Mouse (Mus musculus): Measurements from ENCODE around the gene Fam69b. TPM values are rescaled to one million over a fixed set of nuclear protein-coding genes. Genes with fewer than 3 reads are reported as not detected.
A peak's percentile ranks its signal among the peaks of the same experiment; 100 is the strongest.

The Fam69b gene
- polyA plus RNA-seq, 1 experiment from 2014 or later, result 49.8 TPM

GRCm38 (mm10) chr2:26587044-26587405 lies 41.2 kb upstream of the Fam69b start:
- Histone ChIP-seq H3K4me2 (ENCODE audit: low read depth, low read length, severe bottlenecking) (peak overlapping the region; percentile 68), H3K4me3 (ENCODE audit: low read depth, low read length) (peak overlapping the region; percentile 52), H3K9ac (ENCODE audit: low read length) (peak overlapping the region; percentile 65), H3K27ac (ENCODE audit: low read depth, low read length) (no peak overlapping the region), H3K4me1 (replicated peaks; ENCODE audit: control insufficient read depth, insufficient read depth, low read length) (peaks cover 2% of the 10 kb centered on the region; the same call in 1 of the 2 replicates), H3K27me3 (ENCODE audit: control insufficient read depth, insufficient read depth, low read length) (no peaks in the 10 kb centered on the region), H3K36me3 (ENCODE audit: control insufficient read depth, insufficient read depth, low read length) (no peaks in the 10 kb centered on the region), H3K9me3 (ENCODE audit: control insufficient read depth, low read length) (no peaks in the 10 kb centered on the region)
- DNase-seq (ENCODE audit: low spot score) (no peak), ATAC-seq (replicated peaks; ENCODE audit: low FRiP score) (no peak)
- WGBS, result 6% methylated on average over 11 of the region's 11 CpGs

GRCm38 (mm10) chr2:26588573-26588972 lies 39.7 kb upstream of the Fam69b start:
- WGBS, result 56% methylated on average over 4 of the region's 4 CpGs
- no peak overlapping the region for H3K4me3 ChIP-seq (ENCODE audit: low read depth, low read length)
- H3K4me1 ChIP-seq (replicated peaks; ENCODE audit: control insufficient read depth, insufficient read depth, low read length), result peaks cover 2% of the 10 kb centered on the region; the same call in 1 of the 2 replicates
- H3K9ac ChIP-seq (ENCODE audit: low read length), result no peak overlapping the region
- no peak for ATAC-seq (replicated peaks; ENCODE audit: low FRiP score)
- no peaks in the 10 kb centered on the region for H3K9me3 ChIP-seq (ENCODE audit: control insufficient read depth, low read length)
- H3K36me3 ChIP-seq (ENCODE audit: control insufficient read depth, insufficient read depth, low read length), result no peaks in the 10 kb centered on the region
- H3K27me3 ChIP-seq (ENCODE audit: control insufficient read depth, insufficient read depth, low read length), result no peaks in the 10 kb centered on the region
- H3K27ac ChIP-seq (ENCODE audit: low read depth, low read length), result no peak overlapping the region
- DNase-seq (ENCODE audit: low spot score), result no peak
- no peak overlapping the region for H3K4me2 ChIP-seq (ENCODE audit: low read depth, low read length, severe bottlenecking)

- Histone ChIP-seq H3K9ac (ENCODE audit: low read length) (no peak overlapping the region), H3K27ac (ENCODE audit: low read depth, low read length) (no peak overlapping the region), H3K4me1 (replicated peaks; ENCODE audit: control insufficient read depth, insufficient read depth, low read length) (peaks cover 2% of the 10 kb centered on the region; the same call in 1 of the 2 replicates), H3K27me3 (ENCODE audit: control insufficient read depth, insufficient read depth, low read length) (no peaks in the 10 kb centered on the region), H3K9me3 (ENCODE audit: control insufficient read depth, low read length) (no peaks in the 10 kb centered on the region), H3K36me3 (ENCODE audit: control insufficient read depth, insufficient read depth, low read length) (no peaks in the 10 kb centered on the region), H3K4me2 (ENCODE audit: low read depth, low read length, severe bottlenecking) (no peak overlapping the region), H3K4me3 (ENCODE audit: low read depth, low read length) (no peak overlapping the region)
- WGBS, result 88% methylated on average over 10 of the region's 10 CpGs
- no peak for DNase-seq (ENCODE audit: low spot score)
- no peak for ATAC-seq (replicated peaks; ENCODE audit: low FRiP score)
Measured at GRCm38 (mm10) chr2:26589284-26589683, 39.0 kb upstream of the Fam69b start.

GRCm38 (mm10) chr2:26590282-26590681 lies 38.0 kb upstream of the Fam69b start:
- 93% methylated on average over 7 of the region's 7 CpGs for WGBS
- no peak overlapping the region for H3K4me3 ChIP-seq (ENCODE audit: low read depth, low read length)
- ATAC-seq (replicated peaks; ENCODE audit: low FRiP score) (no peak), DNase-seq (ENCODE audit: low spot score) (no peak)
- H3K36me3 ChIP-seq (ENCODE audit: control insufficient read depth, insufficient read depth, low read length), result no peaks in the 10 kb centered on the region
- H3K27ac ChIP-seq (ENCODE audit: low read depth, low read length), result no peak overlapping the region
- peaks cover 2% of the 10 kb centered on the region; the same call in 1 of the 2 replicates for H3K4me1 ChIP-seq (replicated peaks; ENCODE audit: control insufficient read depth, insufficient read depth, low read length)
- no peaks in the 10 kb centered on the region for H3K9me3 ChIP-seq (ENCODE audit: control insufficient read depth, low read length)
- no peak overlapping the region for H3K4me2 ChIP-seq (ENCODE audit: low read depth, low read length, severe bottlenecking)
- no peaks in the 10 kb centered on the region for H3K27me3 ChIP-seq (ENCODE audit: control insufficient read depth, insufficient read depth, low read length)
- H3K9ac ChIP-seq (ENCODE audit: low read length), result no peak overlapping the region

- no peaks in the 10 kb centered on the region for H3K9me3 ChIP-seq (ENCODE audit: control insufficient read depth, low read length)
- WGBS, result 93% methylated on average over 7 of the region's 7 CpGs
- H3K4me1 ChIP-seq (replicated peaks; ENCODE audit: control insufficient read depth, insufficient read depth, low read length), result peaks cover 2% of the 10 kb centered on the region; the same call in 1 of the 2 replicates
- no peak overlapping the region for H3K9ac ChIP-seq (ENCODE audit: low read length)
- no peak overlapping the region for H3K27ac ChIP-seq (ENCODE audit: low read depth, low read length)
- no peak for DNase-seq (ENCODE audit: low spot score)
- H3K27me3 ChIP-seq (ENCODE audit: control insufficient read depth, insufficient read depth, low read length), result no peaks in the 10 kb centered on the region
- no peak overlapping the region for H3K4me3 ChIP-seq (ENCODE audit: low read depth, low read length)
- no peaks in the 10 kb centered on the region for H3K36me3 ChIP-seq (ENCODE audit: control insufficient read depth, insufficient read depth, low read length)
- H3K4me2 ChIP-seq (ENCODE audit: low read depth, low read length, severe bottlenecking), result no peak overlapping the region
- no peak for ATAC-seq (replicated peaks; ENCODE audit: low FRiP score)
Measured at GRCm38 (mm10) chr2:26590962-26591361, 37.3 kb upstream of the Fam69b start.

GRCm38 (mm10) chr2:26591416-26591815 lies 36.8 kb upstream of the Fam69b start:
- no peaks in the 10 kb centered on the region for H3K27me3 ChIP-seq (ENCODE audit: control insufficient read depth, insufficient read depth, low read length)
- no peak overlapping the region for H3K27ac ChIP-seq (ENCODE audit: low read depth, low read length)
- no peak overlapping the region for H3K4me2 ChIP-seq (ENCODE audit: low read depth, low read length, severe bottlenecking)
- ATAC-seq (replicated peaks; ENCODE audit: low FRiP score), result no peak
- 91% methylated on average over 12 of the region's 12 CpGs for WGBS
- 0 out of 2 replicates have a peak, but pooled peaks cover 2% of the 10 kb centered on the region for H3K4me1 ChIP-seq (replicated peaks; ENCODE audit: control insufficient read depth, insufficient read depth, low read length)
- H3K36me3 ChIP-seq (ENCODE audit: control insufficient read depth, insufficient read depth, low read length), result no peaks in the 10 kb centered on the region
- DNase-seq (ENCODE audit: low spot score), result no peak
- no peak overlapping the region for H3K4me3 ChIP-seq (ENCODE audit: low read depth, low read length)
- H3K9ac ChIP-seq (ENCODE audit: low read length), result no peak overlapping the region
- H3K9me3 ChIP-seq (ENCODE audit: control insufficient read depth, low read length), result no peaks in the 10 kb centered on the region

GRCm38 (mm10) chr2:26593211-26594021 lies 34.8 kb upstream of the Fam69b start:
- Histone ChIP-seq H3K27ac (ENCODE audit: low read depth, low read length) (no peak overlapping the region), H3K36me3 (ENCODE audit: control insufficient read depth, insufficient read depth, low read length) (no peaks in the 10 kb centered on the region), H3K9me3 (ENCODE audit: control insufficient read depth, low read length) (no peaks in the 10 kb centered on the region), H3K27me3 (ENCODE audit: control insufficient read depth, insufficient read depth, low read length) (no peaks in the 10 kb centered on the region), H3K4me3 (ENCODE audit: low read depth, low read length) (no peak overlapping the region), H3K4me1 (replicated peaks; ENCODE audit: control insufficient read depth, insufficient read depth, low read length) (no peaks in the 10 kb centered on the region), H3K4me2 (ENCODE audit: low read depth, low read length, severe bottlenecking) (no peak overlapping the region), H3K9ac (ENCODE audit: low read length) (no peak overlapping the region)
- DNase-seq (ENCODE audit: low spot score), result no peak
- no peak for ATAC-seq (replicated peaks; ENCODE audit: low FRiP score)
- 77% methylated on average over 9 of the region's 9 CpGs for WGBS

- Histone ChIP-seq H3K27me3 (ENCODE audit: control insufficient read depth, insufficient read depth, low read length) (no peaks in the 10 kb centered on the region), H3K4me1 (replicated peaks; ENCODE audit: control insufficient read depth, insufficient read depth, low read length) (no peaks in the 10 kb centered on the region), H3K36me3 (ENCODE audit: control insufficient read depth, insufficient read depth, low read length) (no peaks in the 10 kb centered on the region), H3K4me3 (ENCODE audit: low read depth, low read length) (no peak overlapping the region), H3K27ac (ENCODE audit: low read depth, low read length) (no peak overlapping the region), H3K9ac (ENCODE audit: low read length) (no peak overlapping the region), H3K4me2 (ENCODE audit: low read depth, low read length, severe bottlenecking) (no peak overlapping the region), H3K9me3 (ENCODE audit: control insufficient read depth, low read length) (no peaks in the 10 kb centered on the region)
- ATAC-seq (replicated peaks; ENCODE audit: low FRiP score), result no peak
- no peak for DNase-seq (ENCODE audit: low spot score)
- 69% methylated on average over 9 of the region's 9 CpGs for WGBS
Measured at GRCm38 (mm10) chr2:26594022-26594346, 34.3 kb upstream of the Fam69b start.

GRCm38 (mm10) chr2:26594461-26594933 lies 33.8 kb upstream of the Fam69b start:
- no peak for DNase-seq (ENCODE audit: low spot score)
- H3K4me1 ChIP-seq (replicated peaks; ENCODE audit: control insufficient read depth, insufficient read depth, low read length), result no peaks in the 10 kb centered on the region
- no peak for ATAC-seq (replicated peaks; ENCODE audit: low FRiP score)

More at GRCm38 (mm10) chr2:26594461-26594933, 33.8 kb upstream of the Fam69b start:
- Histone ChIP-seq H3K9ac (ENCODE audit: low read length) (no peak overlapping the region), H3K27me3 (ENCODE audit: control insufficient read depth, insufficient read depth, low read length) (no peaks in the 10 kb centered on the region), H3K4me3 (ENCODE audit: low read depth, low read length) (no peak overlapping the region), H3K9me3 (ENCODE audit: control insufficient read depth, low read length) (no peaks in the 10 kb centered on the region), H3K36me3 (ENCODE audit: control insufficient read depth, insufficient read depth, low read length) (no peaks in the 10 kb centered on the region), H3K4me2 (ENCODE audit: low read depth, low read length, severe bottlenecking) (no peak overlapping the region), H3K27ac (ENCODE audit: low read depth, low read length) (no peak overlapping the region)
- WGBS, result 91% methylated on average over 7 of the region's 7 CpGs
